Mouse (Mus musculus): ENCODE results near the gene Ms4a6c. TPM values are rescaled to one million over a fixed set of nuclear protein-coding genes. Genes with fewer than 3 reads are reported as not detected.

Ms4a6c gene
- 4.7 TPM for polyA plus RNA-seq (2014; fragmentation: Illumina TruSeq; extraction: RNeasy Lipid Tissue Mini Kit (QIAGEN cat#74804); ENCODE audit: low read depth, low replicate concordance)

GRCm38 (mm10) chr19:11469215-11469614 lies at the start of gene Ms4a6c:
TSS of gene Ms4a6c (plus strand) at chr19:11469366.

GRCm38 (mm10) chr19:11443338-11443737 lies 25.8 kb upstream of the Ms4a6c start, which contains the start of gene Ms4a4b:
TSS of gene Ms4a4b (plus strand) at chr19:11443553.

GRCm38 (mm10) chr19:11485746-11486145 lies 16.6 kb downstream of the Ms4a6c start, which contains the start of gene Gm8369:
TSS of gene Gm8369 (plus strand) at chr19:11485938.

GRCm38 (mm10) chr19:11516246-11516645 lies 47.1 kb downstream of the Ms4a6c start, which contains the start of gene Ms4a6b:
TSS of gene Ms4a6b (plus strand) at chr19:11516512.

Other genes starting within 250 kb of the Ms4a6c start
- gene Ms4a12, start 236.9 kb upstream of the Ms4a6c start, polyA plus RNA-seq (2014; fragmentation: Illumina TruSeq; extraction: RNeasy Lipid Tissue Mini Kit (QIAGEN cat#74804); ENCODE audit: low read depth, low replicate concordance) = not detected
- 0.45 TPM for gene Ms4a1, start 203.1 kb upstream of the Ms4a6c start, polyA plus RNA-seq (2014; fragmentation: Illumina TruSeq; extraction: RNeasy Lipid Tissue Mini Kit (QIAGEN cat#74804); ENCODE audit: low read depth, low replicate concordance)
- gene Ms4a5, start 185.5 kb upstream of the Ms4a6c start, polyA plus RNA-seq (2014; fragmentation: Illumina TruSeq; extraction: RNeasy Lipid Tissue Mini Kit (QIAGEN cat#74804); ENCODE audit: low read depth, low replicate concordance) = 1,388 TPM
- 959 TPM for gene Ms4a14, start 154.9 kb upstream of the Ms4a6c start, polyA plus RNA-seq (2014; fragmentation: Illumina TruSeq; extraction: RNeasy Lipid Tissue Mini Kit (QIAGEN cat#74804); ENCODE audit: low read depth, low replicate concordance)
- 2.5 TPM for gene Ms4a7, start 133.2 kb upstream of the Ms4a6c start, polyA plus RNA-seq (2014; fragmentation: Illumina TruSeq; extraction: RNeasy Lipid Tissue Mini Kit (QIAGEN cat#74804); ENCODE audit: low read depth, low replicate concordance)
- 1.9 TPM for gene Ms4a4a, start 93.8 kb upstream of the Ms4a6c start, polyA plus RNA-seq (2014; fragmentation: Illumina TruSeq; extraction: RNeasy Lipid Tissue Mini Kit (QIAGEN cat#74804); ENCODE audit: low read depth, low replicate concordance)
- 0.39 TPM for gene Ms4a4c, start 64.6 kb upstream of the Ms4a6c start, polyA plus RNA-seq (2014; fragmentation: Illumina TruSeq; extraction: RNeasy Lipid Tissue Mini Kit (QIAGEN cat#74804); ENCODE audit: low read depth, low replicate concordance)
- 4.5 TPM for gene Ms4a4b, start 25.8 kb upstream of the Ms4a6c start, polyA plus RNA-seq (2014; fragmentation: Illumina TruSeq; extraction: RNeasy Lipid Tissue Mini Kit (QIAGEN cat#74804); ENCODE audit: low read depth, low replicate concordance)
- gene Gm8369, start 16.6 kb downstream of the Ms4a6c start, polyA plus RNA-seq (2014; fragmentation: Illumina TruSeq; extraction: RNeasy Lipid Tissue Mini Kit (QIAGEN cat#74804); ENCODE audit: low read depth, low replicate concordance) = 6.6 TPM
- 3.4 TPM for gene Ms4a6b, start 47.1 kb downstream of the Ms4a6c start, polyA plus RNA-seq (2014; fragmentation: Illumina TruSeq; extraction: RNeasy Lipid Tissue Mini Kit (QIAGEN cat#74804); ENCODE audit: low read depth, low replicate concordance)
- 6.2 TPM for gene Ms4a4d, start 67.4 kb downstream of the Ms4a6c start, polyA plus RNA-seq (2014; fragmentation: Illumina TruSeq; extraction: RNeasy Lipid Tissue Mini Kit (QIAGEN cat#74804); ENCODE audit: low read depth, low replicate concordance)
- 1.1 TPM for gene Ms4a6d, start 135.5 kb downstream of the Ms4a6c start, polyA plus RNA-seq (2014; fragmentation: Illumina TruSeq; extraction: RNeasy Lipid Tissue Mini Kit (QIAGEN cat#74804); ENCODE audit: low read depth, low replicate concordance)
- gene Ms4a2, start 154.4 kb downstream of the Ms4a6c start, polyA plus RNA-seq (2014; fragmentation: Illumina TruSeq; extraction: RNeasy Lipid Tissue Mini Kit (QIAGEN cat#74804); ENCODE audit: low read depth, low replicate concordance) = not detected
- not detected for gene Ms4a3, start 171.5 kb downstream of the Ms4a6c start, polyA plus RNA-seq (2014; fragmentation: Illumina TruSeq; extraction: RNeasy Lipid Tissue Mini Kit (QIAGEN cat#74804); ENCODE audit: low read depth, low replicate concordance)
- gene Oosp2, start 191.2 kb downstream of the Ms4a6c start, polyA plus RNA-seq (2014; fragmentation: Illumina TruSeq; extraction: RNeasy Lipid Tissue Mini Kit (QIAGEN cat#74804); ENCODE audit: low read depth, low replicate concordance) = not detected
- gene Oosp1, start 221.8 kb downstream of the Ms4a6c start, polyA plus RNA-seq (2014; fragmentation: Illumina TruSeq; extraction: RNeasy Lipid Tissue Mini Kit (QIAGEN cat#74804); ENCODE audit: low read depth, low replicate concordance) = not detected
- gene Oosp3, start 227.7 kb downstream of the Ms4a6c start, polyA plus RNA-seq (2014; fragmentation: Illumina TruSeq; extraction: RNeasy Lipid Tissue Mini Kit (QIAGEN cat#74804); ENCODE audit: low read depth, low replicate concordance) = not detected

Data from testis, adult 10 weeks (tissue).